Mouse (Mus musculus): ENCODE results near the gene Mlip.

DNA sequence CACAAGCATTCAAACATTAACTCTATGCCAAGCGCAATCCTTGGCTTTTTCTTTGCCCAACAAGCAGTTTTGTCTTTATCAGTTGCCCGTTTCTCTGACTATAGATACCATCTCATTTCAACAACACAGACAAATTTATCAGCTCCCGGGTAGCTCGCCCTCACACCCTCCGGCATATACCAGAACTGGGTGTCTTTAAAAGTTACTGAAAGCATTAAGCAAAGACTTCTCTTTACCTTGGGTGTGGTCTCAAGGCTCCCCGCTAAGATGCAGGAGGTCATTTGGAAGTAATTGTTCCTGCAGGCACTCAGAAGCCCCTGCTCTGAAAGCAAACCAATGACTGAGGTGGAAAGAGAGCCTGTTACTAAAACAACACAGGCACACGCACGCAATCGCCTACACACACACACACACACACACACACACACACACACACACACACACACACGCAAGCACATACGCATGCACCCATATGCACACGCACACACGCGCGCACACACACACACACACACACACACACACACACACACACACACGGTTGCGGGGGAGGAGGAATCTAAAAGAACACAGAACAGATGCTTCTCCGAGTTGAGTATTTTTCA is 101.2 kb downstream of the Mlip start:
- TF ChIP-seq CTCF (IDR thresholded peaks at IDR 0.05; ENCODE audit: low read depth, low read length) (no peak), POLR2A (IDR thresholded peaks at IDR 0.05; ENCODE audit: borderline replicate concordance, low read depth, low read length) (no peak)
